Mouse (Mus musculus): Measurements from ENCODE around the gene Fig4. TPM values are rescaled to one million over a fixed set of nuclear protein-coding genes. Genes with fewer than 3 reads are reported as not detected.

The Fig4 gene
- polyA plus RNA-seq, 1 experiment from 2014 or later = 6.0 TPM

DNA sequence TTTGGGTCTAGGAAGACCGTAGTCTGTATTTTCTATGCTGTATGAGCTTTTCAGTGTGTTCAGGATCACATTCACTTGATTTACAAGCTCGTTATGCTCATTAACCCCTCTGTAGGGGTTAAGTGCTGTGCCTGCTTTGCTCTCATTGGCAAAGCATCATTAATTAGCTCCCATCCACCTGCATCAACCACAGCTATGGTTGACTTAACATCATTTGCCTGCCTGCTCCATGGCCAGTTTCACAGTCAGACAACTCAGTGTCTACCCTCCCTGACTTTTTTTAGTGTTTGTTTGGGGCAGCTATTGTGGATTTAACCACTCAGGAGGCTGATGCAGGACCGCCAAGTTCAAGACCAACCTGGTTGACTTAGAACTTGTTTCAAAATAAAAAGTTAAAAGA lies 119.1 kb downstream of the Fig4 start:
- DNase-seq = no peak
- Histone ChIP-seq H3K9me3 (ENCODE audit: low read length) (no peaks in the 10 kb centered on the region), H3K4me2 (ENCODE audit: low read depth, low read length) (no peak overlapping the region), H3K27me3 (ENCODE audit: insufficient read depth, low read length) (no peaks in the 10 kb centered on the region), H3K9ac (replicated peaks) (no peak overlapping the region), H3K36me3 (replicated peaks; ENCODE audit: insufficient read depth, low read length) (peaks cover 5% of the 10 kb centered on the region; the same call in 1 of the 2 replicates), H3K27ac (ENCODE audit: low read depth) (no peak overlapping the region), H3K4me3 (ENCODE audit: low read depth, low read length) (no peak overlapping the region), H3K4me1 (ENCODE audit: insufficient read depth) (no peaks in the 10 kb centered on the region)
- ATAC-seq = no peak
- no peak for TF ChIP-seq CTCF (IDR thresholded peaks at IDR 0.05; ENCODE audit: low read depth)
- WGBS (ENCODE audit: insufficient replicate concordance) = 77% methylated on average over 3 of the region's 3 CpGs

DNA sequence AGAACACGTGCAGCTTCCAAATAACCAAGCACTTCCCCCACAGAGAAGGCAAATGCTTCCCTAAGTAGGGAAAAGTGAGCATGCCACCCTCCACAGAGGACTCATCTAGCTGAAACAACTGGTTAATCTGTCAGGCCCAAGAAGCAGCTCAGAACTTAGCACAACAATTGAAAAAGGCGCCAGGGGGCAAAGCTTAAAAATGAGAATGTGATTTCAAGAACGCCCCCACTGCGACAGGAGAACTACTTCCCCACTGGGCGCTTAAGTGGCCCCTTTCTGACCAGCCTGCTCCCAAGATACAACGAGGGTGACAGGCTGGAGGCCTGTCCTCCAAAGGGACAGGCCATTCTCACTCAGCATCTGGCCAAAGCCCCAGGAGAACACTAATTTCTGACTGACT lies 120.4 kb downstream of the Fig4 start:
- WGBS (ENCODE audit: insufficient replicate concordance) = 26% methylated on average over 6 of the region's 6 CpGs
- Histone ChIP-seq H3K27ac (ENCODE audit: low read depth) (no peak overlapping the region), H3K4me2 (ENCODE audit: low read depth, low read length) (no peak overlapping the region), H3K27me3 (ENCODE audit: insufficient read depth, low read length) (no peaks in the 10 kb centered on the region), H3K4me3 (ENCODE audit: low read depth, low read length) (no peak overlapping the region), H3K9me3 (ENCODE audit: low read length) (no peaks in the 10 kb centered on the region), H3K9ac (replicated peaks) (no peak overlapping the region), H3K4me1 (ENCODE audit: insufficient read depth) (no peaks in the 10 kb centered on the region), H3K36me3 (replicated peaks; ENCODE audit: insufficient read depth, low read length) (peaks cover 4% of the 10 kb centered on the region; the same call in 1 of the 2 replicates)
- TF ChIP-seq CTCF (IDR thresholded peaks at IDR 0.05; ENCODE audit: low read depth) (no peak), EP300 (IDR thresholded peaks at IDR 0.05; ENCODE audit: low read depth) (no peak)
- DNase-seq = no peak
- no peak for ATAC-seq

DNA sequence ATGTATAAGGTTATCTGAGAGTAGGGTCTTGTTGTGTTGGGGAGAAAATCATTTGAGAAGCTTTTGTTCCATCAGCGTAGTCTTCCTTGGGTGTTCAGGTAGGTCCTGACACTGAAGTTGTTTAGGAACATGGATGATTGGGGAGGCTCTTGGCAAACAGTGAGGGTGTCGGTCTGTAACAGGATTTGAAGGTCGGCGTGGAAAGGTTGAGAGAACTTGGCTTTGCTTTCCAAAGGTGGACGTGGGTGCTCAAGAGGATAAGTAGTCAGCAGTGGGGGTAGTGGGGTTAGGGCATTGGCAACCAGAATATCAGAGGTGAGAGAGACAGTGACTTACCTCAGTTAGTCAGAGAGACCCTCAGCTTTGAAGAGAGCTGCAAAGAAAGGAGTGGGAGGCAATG lies 136.9 kb downstream of the Fig4 start:
- 89% methylated on average over 5 of the region's 5 CpGs for WGBS (ENCODE audit: insufficient replicate concordance)
- no peak for ATAC-seq
- no peaks in the 10 kb centered on the region for H3K4me1 ChIP-seq (ENCODE audit: insufficient read depth)
- no peak overlapping the region for H3K27ac ChIP-seq (ENCODE audit: low read depth)
- no peaks in the 10 kb centered on the region for H3K27me3 ChIP-seq (ENCODE audit: insufficient read depth, low read length)
- H3K9me3 ChIP-seq (ENCODE audit: low read length) = no peaks in the 10 kb centered on the region
- no peaks in the 10 kb centered on the region for H3K36me3 ChIP-seq (replicated peaks; ENCODE audit: insufficient read depth, low read length)
- H3K4me2 ChIP-seq (ENCODE audit: low read depth, low read length) = no peak overlapping the region
- H3K4me3 ChIP-seq (ENCODE audit: low read depth, low read length) = no peak overlapping the region
- TF ChIP-seq EP300 (IDR thresholded peaks at IDR 0.05; ENCODE audit: low read depth) = no peak
- TF ChIP-seq CTCF (IDR thresholded peaks at IDR 0.05; ENCODE audit: low read depth) = no peak
- H3K9ac ChIP-seq (replicated peaks) = no peak overlapping the region
- no peak for DNase-seq

DNA sequence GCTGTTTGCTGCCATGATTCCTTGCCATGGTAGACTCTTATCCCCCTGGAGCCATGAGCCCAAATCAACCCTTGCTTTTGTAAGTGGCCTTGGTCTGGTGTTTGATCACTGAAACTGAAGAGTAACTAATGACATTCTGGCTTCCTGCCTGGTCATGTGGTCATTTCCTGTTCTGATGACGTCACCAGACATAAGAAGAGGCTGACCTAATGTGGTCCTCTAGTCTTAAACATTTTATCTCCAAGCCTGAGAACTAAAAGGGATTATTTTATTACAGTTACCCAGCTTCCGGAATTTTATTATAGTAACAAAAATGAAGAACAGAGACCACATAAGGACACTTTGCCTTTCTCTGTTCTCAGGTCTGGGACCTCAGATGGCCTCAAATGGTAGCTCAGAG lies 140.0 kb downstream of the Fig4 start:
- H3K36me3 ChIP-seq (replicated peaks; ENCODE audit: insufficient read depth, low read length) = no peaks in the 10 kb centered on the region
- TF ChIP-seq CTCF (IDR thresholded peaks at IDR 0.05; ENCODE audit: low read depth) = no peak
- TF ChIP-seq EP300 (IDR thresholded peaks at IDR 0.05; ENCODE audit: low read depth) = no peak
- no peak overlapping the region for H3K4me3 ChIP-seq (ENCODE audit: low read depth, low read length)
- H3K27me3 ChIP-seq (ENCODE audit: insufficient read depth, low read length) = no peaks in the 10 kb centered on the region
- H3K4me1 ChIP-seq (ENCODE audit: insufficient read depth) = no peaks in the 10 kb centered on the region
- ATAC-seq (no peak), DNase-seq (no peak)
- WGBS (ENCODE audit: insufficient replicate concordance) = 54% methylated on average over 2 of the region's 2 CpGs
- H3K4me2 ChIP-seq (ENCODE audit: low read depth, low read length) = no peak overlapping the region
- no peaks in the 10 kb centered on the region for H3K9me3 ChIP-seq (ENCODE audit: low read length)
- H3K27ac ChIP-seq (ENCODE audit: low read depth) = no peak overlapping the region
- H3K9ac ChIP-seq (replicated peaks) = no peak overlapping the region

DNA sequence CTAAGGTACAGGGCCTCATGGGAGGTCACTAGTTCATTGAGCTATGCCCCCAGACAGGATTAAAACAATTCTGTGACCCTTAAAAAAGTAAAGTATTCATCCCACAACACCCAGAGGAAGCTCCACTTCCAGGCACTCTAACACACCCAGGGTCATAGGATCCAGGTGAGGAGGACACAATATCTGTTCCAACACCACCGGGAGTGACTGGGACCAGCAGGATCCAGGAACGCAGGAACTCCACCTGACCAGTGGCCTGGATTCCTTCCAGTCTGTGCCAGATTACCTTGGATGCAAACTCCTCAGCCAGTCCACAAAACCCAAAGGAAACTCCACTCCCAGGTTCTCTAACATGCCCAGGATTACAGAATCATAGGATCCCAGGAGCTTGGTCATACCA lies 145.8 kb downstream of the Fig4 start:
- Histone ChIP-seq H3K9ac (replicated peaks) (no peak overlapping the region), H3K4me2 (ENCODE audit: low read depth, low read length) (no peak overlapping the region), H3K36me3 (replicated peaks; ENCODE audit: insufficient read depth, low read length) (no peaks in the 10 kb centered on the region), H3K27me3 (ENCODE audit: insufficient read depth, low read length) (no peaks in the 10 kb centered on the region), H3K4me1 (ENCODE audit: insufficient read depth) (peaks cover 8% of the 10 kb centered on the region; the same call in 1 of the 2 replicates), H3K9me3 (ENCODE audit: low read length) (no peaks in the 10 kb centered on the region), H3K4me3 (ENCODE audit: low read depth, low read length) (no peak overlapping the region), H3K27ac (ENCODE audit: low read depth) (no peak overlapping the region)
- 81% methylated on average over 2 of the region's 2 CpGs for WGBS (ENCODE audit: insufficient replicate concordance)
- ATAC-seq (no peak), DNase-seq (peak; percentile 6)
- no peak for TF ChIP-seq CTCF (IDR thresholded peaks at IDR 0.05; ENCODE audit: low read depth)
- TF ChIP-seq EP300 (IDR thresholded peaks at IDR 0.05; ENCODE audit: low read depth) = no peak

DNA sequence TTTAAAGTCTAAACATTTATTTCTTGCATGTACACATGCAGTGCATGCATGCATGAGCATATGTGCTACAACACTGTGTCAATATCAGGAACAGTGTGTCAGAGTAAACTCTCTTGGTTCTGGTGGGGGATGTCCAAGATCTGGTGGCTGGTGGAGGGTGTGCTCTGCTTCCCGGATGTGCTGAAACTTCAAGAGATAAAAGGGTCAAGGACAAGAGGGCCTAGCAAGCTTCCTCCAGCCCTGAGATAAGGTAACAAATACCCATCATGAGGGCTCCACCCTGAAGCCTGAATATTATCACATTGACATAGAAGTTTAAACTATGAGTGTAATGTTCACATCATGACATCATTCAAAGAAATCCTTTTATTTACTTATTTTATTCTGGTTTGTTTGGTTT lies 146.4 kb downstream of the Fig4 start:
- Histone ChIP-seq H3K9ac (replicated peaks) (no peak overlapping the region), H3K27ac (ENCODE audit: low read depth) (no peak overlapping the region), H3K9me3 (ENCODE audit: low read length) (no peaks in the 10 kb centered on the region), H3K4me2 (ENCODE audit: low read depth, low read length) (no peak overlapping the region), H3K36me3 (replicated peaks; ENCODE audit: insufficient read depth, low read length) (no peaks in the 10 kb centered on the region), H3K4me3 (ENCODE audit: low read depth, low read length) (no peak overlapping the region), H3K4me1 (ENCODE audit: insufficient read depth) (peaks cover 8% of the 10 kb centered on the region; the same call in 1 of the 2 replicates), H3K27me3 (ENCODE audit: insufficient read depth, low read length) (no peaks in the 10 kb centered on the region)
- 31% methylated on average over 1 of the region's 1 CpGs for WGBS (ENCODE audit: insufficient replicate concordance)
- DNase-seq (no peak), ATAC-seq (no peak)
- TF ChIP-seq CTCF (IDR thresholded peaks at IDR 0.05; ENCODE audit: low read depth) (no peak), EP300 (IDR thresholded peaks at IDR 0.05; ENCODE audit: low read depth) (no peak)

DNA sequence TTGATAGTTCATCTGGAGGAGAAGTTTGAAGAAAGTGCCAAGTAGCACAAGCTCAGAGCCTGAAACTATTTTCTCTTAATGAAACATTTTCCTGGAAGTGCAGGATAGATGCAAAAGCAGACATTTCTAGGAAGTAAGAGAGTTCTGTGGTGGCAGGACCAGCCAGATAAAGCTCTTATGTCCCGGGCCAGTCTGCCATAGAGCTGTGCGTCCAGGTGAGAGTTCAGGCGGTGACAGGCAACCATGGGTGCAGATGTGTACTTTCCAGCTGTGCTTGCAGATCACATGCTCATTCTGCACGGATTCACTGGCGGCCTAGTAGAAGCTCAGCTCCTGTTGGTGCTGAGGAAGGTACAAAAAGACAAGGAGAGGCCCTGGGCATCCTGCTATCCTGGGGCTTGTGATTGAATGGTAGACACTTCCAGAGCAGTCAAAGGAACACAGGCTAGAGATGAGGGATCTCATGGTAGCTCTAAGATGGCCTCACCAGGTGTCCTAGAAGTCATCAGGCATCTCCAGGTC lies 149.8 kb downstream of the Fig4 start:
- WGBS (ENCODE audit: insufficient replicate concordance) = 66% methylated on average over 5 of the region's 5 CpGs
- Histone ChIP-seq H3K27ac (ENCODE audit: low read depth) (no peak overlapping the region), H3K4me1 (ENCODE audit: insufficient read depth) (peaks cover 14% of the 10 kb centered on the region; the same call in 1 of the 2 replicates)

More for the DNA sequence above, 149.8 kb downstream of the Fig4 start:
- no peak for TF ChIP-seq CTCF (IDR thresholded peaks at IDR 0.05; ENCODE audit: low read depth)
- TF ChIP-seq EP300 (IDR thresholded peaks at IDR 0.05; ENCODE audit: low read depth) = no peak
- H3K9me3 ChIP-seq (ENCODE audit: low read length) = no peaks in the 10 kb centered on the region
- H3K9ac ChIP-seq (replicated peaks) = no peak overlapping the region
- ATAC-seq (peak; percentile 59), DNase-seq (no peak)
- no peaks in the 10 kb centered on the region for H3K27me3 ChIP-seq (ENCODE audit: insufficient read depth, low read length)
- H3K4me3 ChIP-seq (ENCODE audit: low read depth, low read length) = no peak overlapping the region
- H3K36me3 ChIP-seq (replicated peaks; ENCODE audit: insufficient read depth, low read length) = no peaks in the 10 kb centered on the region
- H3K4me2 ChIP-seq (ENCODE audit: low read depth, low read length) = no peak overlapping the region
